Mouse (Mus musculus): ENCODE results near the gene Gpr87.

Gpr87 gene

GRCm38 (mm10) chr3:59139651-59140051, 55.3 kb downstream of the Gpr87 start:
- DNase-seq (ENCODE audit: low spot score in 2 of 2), result no peak

GRCm38 (mm10) chr3:59138946-59139468, 55.9 kb downstream of the Gpr87 start:
- no peak for DNase-seq (ENCODE audit: low spot score in 2 of 2)

GRCm38 (mm10) chr3:59135911-59136653, 58.8 kb downstream of the Gpr87 start:
- no peak for DNase-seq (ENCODE audit: low spot score in 2 of 2)

- no peak for DNase-seq (ENCODE audit: low spot score in 2 of 2)
These were observed 61.7 kb downstream of the Gpr87 start for GRCm38 (mm10) chr3:59133189-59133588.

GRCm38 (mm10) chr3:59131966-59132365, 62.9 kb downstream of the Gpr87 start:
- DNase-seq (ENCODE audit: low spot score in 2 of 2), result no peak

- no peak for DNase-seq (ENCODE audit: low spot score in 2 of 2)
These were observed 63.8 kb downstream of the Gpr87 start for GRCm38 (mm10) chr3:59131081-59131480.

- DNase-seq (ENCODE audit: low spot score in 2 of 2), result no peak
These were observed 64.5 kb downstream of the Gpr87 start for GRCm38 (mm10) chr3:59130431-59130830.

- no peak for DNase-seq (ENCODE audit: low spot score in 2 of 2)
These were observed 65.4 kb downstream of the Gpr87 start for GRCm38 (mm10) chr3:59129547-59129946.

Data from spleen, postnatal 4 days (tissue).